Mouse (Mus musculus) myocyte (in vitro differentiated cells): ENCODE data around the gene Cxcl9.

Experiments used
- MAX ChIP-seq: IDR thresholded peaks from one replicate; pipeline ENCODE4 v1.6.1; 2011; ENCODE audit warnings: low read depth, mild to moderate bottlenecking, control low read depth
- MYOG ChIP-seq, 3 experiments: IDR thresholded peaks; one replicate each; pipeline ENCODE4 v1.6.1; 2011; ENCODE audit warnings: control low read depth in 2 of 3, low read depth in 2 of 3, mild to moderate bottlenecking in 2 of 3; ENCODE audit not compliant: insufficient read length in 2 of 3, control insufficient read depth in 1 of 3, insufficient read depth in 1 of 3
- POLR2A ChIP-seq: IDR thresholded peaks from one replicate; pipeline ENCODE4 v1.6.1; 2011; ENCODE audit warnings: low read depth, mild to moderate bottlenecking, control low read depth, moderate library complexity; ENCODE audit not compliant: insufficient read length
- TCF12 ChIP-seq: IDR thresholded peaks from one replicate; pipeline ENCODE4 v1.6.1; 2011; ENCODE audit warnings: mild to moderate bottlenecking, control low read depth; ENCODE audit not compliant: poor library complexity, insufficient read depth, severe bottlenecking
- TCF3 ChIP-seq: IDR thresholded peaks from one replicate; pipeline ENCODE4 v1.6.1; 2011; ENCODE audit warnings: low read depth, control low read depth; ENCODE audit not compliant: insufficient read length
- USF1 ChIP-seq: IDR thresholded peaks from one replicate; pipeline ENCODE4 v1.6.1; 2011; ENCODE audit warnings: low read depth, mild to moderate bottlenecking, control low read depth, moderate library complexity

DNA sequence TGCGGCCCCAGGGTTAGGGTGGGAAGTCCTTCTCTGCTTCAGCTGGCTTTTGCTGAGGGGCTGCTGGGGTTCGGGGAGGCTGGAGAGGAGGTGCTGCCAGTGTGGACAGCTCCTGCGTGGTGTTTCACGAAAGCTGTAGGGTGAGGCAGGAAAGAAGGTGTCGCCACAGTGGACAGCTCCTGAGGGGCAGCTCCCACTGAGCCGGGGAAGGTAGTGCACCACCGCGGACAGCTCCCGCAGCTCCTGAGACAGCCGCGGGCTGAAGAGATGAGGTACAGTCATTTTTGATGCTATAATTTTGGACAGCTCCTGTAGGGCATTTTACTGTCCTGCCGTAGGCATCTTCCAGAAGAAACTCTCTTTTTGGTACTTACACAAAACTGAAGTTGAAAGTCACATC, 30.2 kb upstream of the Cxcl9 start:
- no peak for TF ChIP-seq POLR2A
- peak in 1 of 3 experiments; percentile 55 for TF ChIP-seq MYOG (IDR thresholded peaks at IDR 0.05; ENCODE audit: control insufficient read depth in 1 of 3, insufficient read depth in 1 of 3, insufficient read length in 2 of 3, low read depth in 2 of 3)
- no peak for TF ChIP-seq USF1
- TF ChIP-seq MAX, result no peak
- TF ChIP-seq TCF3, result no peak
- no peak for TF ChIP-seq TCF12
